Mouse (Mus musculus): ENCODE measurements around the gene Umps.
A peak's percentile ranks its signal among the peaks of the same experiment; 100 is the strongest.

Gene Umps

DNA sequence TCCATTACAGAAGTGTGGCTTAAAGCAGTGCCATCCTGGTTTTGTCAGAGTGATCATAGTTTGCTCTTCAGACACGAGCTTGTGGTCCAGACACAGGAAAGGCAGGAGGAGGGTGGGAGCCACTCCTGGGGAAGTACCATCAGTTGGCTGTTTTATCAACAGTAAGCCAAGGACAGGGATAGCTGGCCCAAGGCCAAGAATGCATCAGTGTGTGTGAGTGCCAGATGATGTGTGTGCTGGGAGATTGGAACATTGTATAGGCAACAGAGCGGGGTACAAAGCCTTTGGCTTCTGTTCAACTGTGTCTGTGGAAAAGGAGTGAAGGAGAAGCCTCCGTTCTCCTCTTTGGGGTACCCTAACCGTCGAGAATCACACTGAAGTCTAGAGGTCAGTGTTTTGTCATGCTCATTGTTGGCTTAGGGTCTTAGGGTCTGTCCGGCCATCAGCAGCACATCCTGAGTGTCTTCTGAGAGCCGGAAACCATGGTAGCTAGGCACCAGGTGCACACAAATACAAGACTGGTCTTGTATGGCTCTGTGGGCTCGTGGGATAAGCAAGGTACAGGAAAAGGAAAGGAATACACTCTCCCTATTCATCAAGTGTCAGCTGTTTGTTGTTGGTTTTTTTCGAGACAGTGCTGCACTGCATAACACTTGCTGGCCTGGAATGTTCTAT is 37.9 kb downstream of the Umps start:
- no peak for DNase-seq (ENCODE audit: low read depth, low spot score)
- H3K27me3 ChIP-seq (ENCODE audit: control insufficient read depth, insufficient read depth, low read length, poor library complexity, severe bottlenecking): no peaks in the 10 kb centered on the region
- no peaks in the 10 kb centered on the region for H3K36me3 ChIP-seq (ENCODE audit: control insufficient read depth, insufficient read depth, low read length, poor library complexity, severe bottlenecking)

GRCm38 (mm10) chr16:33927263-33927824 is 39.5 kb downstream of the Umps start:
- DNase-seq (ENCODE audit: low read depth, low spot score): no peak
- no peaks in the 10 kb centered on the region for H3K36me3 ChIP-seq (ENCODE audit: control insufficient read depth, insufficient read depth, low read length, poor library complexity, severe bottlenecking)
- no peaks in the 10 kb centered on the region for H3K27me3 ChIP-seq (ENCODE audit: control insufficient read depth, insufficient read depth, low read length, poor library complexity, severe bottlenecking)

- no peak for DNase-seq (ENCODE audit: low read depth, low spot score)
- no peaks in the 10 kb centered on the region for H3K27me3 ChIP-seq (ENCODE audit: control insufficient read depth, insufficient read depth, low read length, poor library complexity, severe bottlenecking)
Observed at GRCm38 (mm10) chr16:33923758-33924157, 43.1 kb downstream of the Umps start.

DNA sequence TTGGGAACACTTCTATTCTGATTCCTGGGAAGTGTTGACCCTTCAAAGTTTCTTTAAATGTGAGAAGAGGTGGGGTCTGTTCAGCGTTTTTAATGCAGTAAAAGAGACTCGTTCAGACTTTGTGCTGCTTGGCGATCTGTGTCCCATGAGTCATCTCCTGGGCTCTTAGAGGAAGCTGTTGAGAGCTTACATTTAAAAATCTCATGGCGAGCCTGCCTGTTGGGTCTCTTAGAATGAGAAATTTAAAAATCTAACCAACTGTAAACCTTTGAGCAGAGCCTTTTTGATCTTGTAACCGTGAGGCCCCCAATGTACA is 43.9 kb downstream of the Umps start:
- Histone ChIP-seq H3K36me3 (ENCODE audit: control insufficient read depth, insufficient read depth, low read length, poor library complexity, severe bottlenecking) (no peaks in the 10 kb centered on the region), H3K27me3 (ENCODE audit: control insufficient read depth, insufficient read depth, low read length, poor library complexity, severe bottlenecking) (no peaks in the 10 kb centered on the region)
- DNase-seq (ENCODE audit: low read depth, low spot score): no peak

More at GRCm38 (mm10) chr16:33923758-33924157, 43.1 kb downstream of the Umps start:
- H3K36me3 ChIP-seq (ENCODE audit: control insufficient read depth, insufficient read depth, low read length, poor library complexity, severe bottlenecking): no peaks in the 10 kb centered on the region

DNA sequence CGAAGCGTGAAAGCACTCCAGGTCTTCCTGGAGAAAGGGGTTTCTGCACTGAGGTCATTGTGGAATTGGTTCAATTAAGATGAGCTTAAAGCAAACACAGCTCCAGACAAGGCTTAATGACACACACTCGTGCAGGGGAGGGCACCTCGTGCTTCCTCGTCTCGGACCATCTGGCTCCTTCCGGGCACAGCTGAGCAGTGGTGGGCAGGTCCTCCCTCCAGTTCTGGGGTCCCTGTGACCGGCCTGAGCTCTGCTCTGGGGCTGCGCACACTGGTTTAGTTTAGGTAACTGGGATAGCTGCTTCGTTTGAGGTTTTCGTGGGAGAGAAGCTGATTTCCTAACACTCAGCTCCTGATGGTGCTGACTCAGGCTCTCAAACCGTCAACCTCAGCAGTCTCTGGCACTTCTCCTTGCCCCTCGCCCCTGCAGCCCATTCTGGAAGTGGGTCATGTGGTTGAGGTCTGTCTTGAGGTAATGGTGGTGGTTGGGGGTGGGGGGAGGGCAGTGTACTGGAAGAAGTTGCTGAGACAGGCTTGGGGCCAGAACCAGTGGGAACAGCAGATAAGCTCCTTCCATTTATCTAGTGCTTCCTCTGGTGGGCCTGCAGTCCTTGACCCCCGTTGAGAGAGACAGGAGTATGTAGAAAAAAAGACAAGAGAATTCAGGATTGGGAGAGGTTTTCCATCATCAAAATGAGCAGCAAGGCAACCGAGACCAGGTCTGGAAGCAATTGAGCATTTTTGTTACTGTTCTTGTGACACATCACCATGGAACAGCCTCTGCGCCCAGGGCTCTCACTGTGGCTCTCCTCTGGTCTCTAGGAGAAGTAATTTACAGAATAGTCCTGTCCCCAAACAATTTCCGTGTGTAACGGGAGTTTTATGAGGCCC is 44.5 kb downstream of the Umps start:
- Histone ChIP-seq H3K36me3 (ENCODE audit: control insufficient read depth, insufficient read depth, low read length, poor library complexity, severe bottlenecking) (no peaks in the 10 kb centered on the region), H3K27me3 (ENCODE audit: control insufficient read depth, insufficient read depth, low read length, poor library complexity, severe bottlenecking) (no peaks in the 10 kb centered on the region)
- peak; percentile 27 for DNase-seq (ENCODE audit: low read depth, low spot score)

DNA sequence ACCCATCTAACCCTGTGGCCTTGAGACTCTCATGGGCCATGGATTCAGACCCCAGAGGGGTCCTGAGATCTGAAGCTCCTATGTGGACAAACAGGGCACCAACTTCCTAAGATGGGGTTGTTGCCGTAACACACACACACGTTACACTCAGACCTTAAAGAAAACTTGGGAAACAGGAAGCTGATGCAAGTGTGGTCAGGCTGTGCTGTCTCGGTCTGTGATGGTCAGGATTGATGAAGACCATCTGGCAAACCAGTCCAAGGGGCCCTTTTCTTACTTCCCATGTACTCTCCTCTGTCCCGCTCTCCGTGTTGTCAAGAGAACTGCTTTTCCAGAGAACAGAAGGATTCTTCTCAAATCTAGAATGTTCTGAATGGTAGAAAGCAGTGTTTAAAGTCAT is 45.3 kb downstream of the Umps start:
- no peaks in the 10 kb centered on the region for H3K36me3 ChIP-seq (ENCODE audit: control insufficient read depth, insufficient read depth, low read length, poor library complexity, severe bottlenecking)
- DNase-seq (ENCODE audit: low read depth, low spot score): no peak
- no peaks in the 10 kb centered on the region for H3K27me3 ChIP-seq (ENCODE audit: control insufficient read depth, insufficient read depth, low read length, poor library complexity, severe bottlenecking)

- Histone ChIP-seq H3K36me3 (ENCODE audit: control insufficient read depth, insufficient read depth, low read length, poor library complexity, severe bottlenecking) (no peaks in the 10 kb centered on the region), H3K27me3 (ENCODE audit: control insufficient read depth, insufficient read depth, low read length, poor library complexity, severe bottlenecking) (no peaks in the 10 kb centered on the region)
- no peak for DNase-seq (ENCODE audit: low read depth, low spot score)
Observed at GRCm38 (mm10) chr16:33917926-33918325, 48.9 kb downstream of the Umps start.

GRCm38 (mm10) chr16:33917390-33917789 is 49.4 kb downstream of the Umps start:
- H3K36me3 ChIP-seq (ENCODE audit: control insufficient read depth, insufficient read depth, low read length, poor library complexity, severe bottlenecking): no peaks in the 10 kb centered on the region
- no peak for DNase-seq (ENCODE audit: low read depth, low spot score)
- no peaks in the 10 kb centered on the region for H3K27me3 ChIP-seq (ENCODE audit: control insufficient read depth, insufficient read depth, low read length, poor library complexity, severe bottlenecking)

- no peaks in the 10 kb centered on the region for H3K27me3 ChIP-seq (ENCODE audit: control insufficient read depth, insufficient read depth, low read length, poor library complexity, severe bottlenecking)
- H3K36me3 ChIP-seq (ENCODE audit: control insufficient read depth, insufficient read depth, low read length, poor library complexity, severe bottlenecking): no peaks in the 10 kb centered on the region
- DNase-seq (ENCODE audit: low read depth, low spot score): no peak
Observed at GRCm38 (mm10) chr16:33916473-33917251, 50.2 kb downstream of the Umps start.

DNA sequence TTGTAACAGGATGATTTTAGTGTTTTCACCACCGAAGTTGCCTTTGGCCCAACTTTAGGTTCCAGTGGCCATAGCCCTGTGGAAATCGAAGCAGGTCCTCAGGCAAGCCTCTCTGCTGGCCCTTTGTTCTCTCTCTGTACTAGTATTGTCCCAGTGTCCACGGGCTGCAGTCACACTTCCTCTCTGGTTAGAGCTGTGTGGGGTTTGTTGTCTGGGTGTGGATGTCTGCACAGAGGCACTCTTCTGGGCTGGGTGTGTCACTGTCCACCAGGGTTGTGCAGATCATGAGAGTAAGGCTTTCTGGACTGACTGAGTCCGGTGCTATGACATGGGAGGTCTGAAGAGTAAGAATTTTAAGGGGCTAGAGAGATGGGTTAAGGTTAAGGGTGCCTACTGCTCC is 51.8 kb downstream of the Umps start:
- Histone ChIP-seq H3K27me3 (ENCODE audit: control insufficient read depth, insufficient read depth, low read length, poor library complexity, severe bottlenecking) (no peaks in the 10 kb centered on the region), H3K36me3 (ENCODE audit: control insufficient read depth, insufficient read depth, low read length, poor library complexity, severe bottlenecking) (no peaks in the 10 kb centered on the region)
- no peak for DNase-seq (ENCODE audit: low read depth, low spot score)

DNA sequence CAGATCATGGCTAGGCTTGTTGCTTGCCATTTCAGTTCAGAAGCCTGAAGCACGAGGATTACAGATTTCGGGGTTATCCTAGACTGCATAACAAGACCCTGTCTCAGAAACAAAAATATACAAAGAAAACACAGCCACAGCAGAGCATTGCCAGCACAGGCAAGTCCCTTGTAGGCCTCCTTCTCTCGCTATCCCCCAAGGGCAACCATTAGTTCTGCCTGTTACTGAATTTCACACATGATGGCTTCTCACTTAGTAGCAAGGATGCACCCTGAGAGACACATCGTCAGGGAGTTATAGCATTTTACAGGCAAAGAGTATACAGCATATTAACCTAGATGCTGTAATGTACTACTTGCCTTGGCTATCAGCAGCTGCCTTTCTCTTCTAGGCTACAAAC is 58.6 kb downstream of the Umps start:
- Histone ChIP-seq H3K27me3 (ENCODE audit: control insufficient read depth, insufficient read depth, low read length, poor library complexity, severe bottlenecking) (no peaks in the 10 kb centered on the region), H3K36me3 (ENCODE audit: control insufficient read depth, insufficient read depth, low read length, poor library complexity, severe bottlenecking) (no peaks in the 10 kb centered on the region)
- no peak for DNase-seq (ENCODE audit: low read depth, low spot score)
